In the genomic region with DNA sequence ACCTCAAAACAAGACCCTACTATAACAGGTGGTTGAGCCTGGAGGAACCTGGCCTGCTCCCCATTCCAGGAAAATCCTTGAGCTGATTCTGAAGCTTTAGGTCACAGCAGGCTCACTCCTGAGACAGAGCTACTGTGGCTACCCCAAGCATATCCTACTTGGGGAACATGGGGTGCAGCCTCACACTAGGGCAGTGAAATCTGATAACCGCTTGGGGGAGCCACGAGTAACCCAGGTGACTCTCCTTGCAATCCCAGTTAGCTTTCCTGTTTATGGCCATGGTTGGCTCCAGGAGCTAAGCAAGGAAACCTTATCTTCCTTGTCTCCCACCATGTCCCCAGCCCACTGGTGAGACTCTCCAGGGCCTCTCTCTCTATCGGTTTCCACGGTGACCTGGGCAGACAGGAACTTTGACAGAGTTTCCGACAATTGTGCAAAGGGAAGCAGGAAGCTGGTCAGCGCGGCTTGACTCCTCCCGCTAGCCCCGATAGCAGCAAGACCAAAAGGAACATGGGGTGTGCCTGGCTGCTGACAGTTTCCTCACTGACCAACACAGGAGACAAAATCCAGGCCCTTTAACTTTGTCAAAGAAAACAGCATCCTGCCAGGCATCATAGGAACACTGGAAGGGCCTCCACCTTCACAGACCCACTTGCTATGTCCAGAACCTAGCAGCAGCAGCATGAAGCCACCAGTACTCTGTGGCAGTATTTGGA, we compare ENCODE assay signal across 9 mouse cellular contexts. TPM values are rescaled to one million over a fixed set of nuclear protein-coding genes. Genes with fewer than 3 reads are reported as not detected.
DNase-seq lines count a peak whose midpoint lies in the region; ATAC-seq and TF ChIP-seq lines count a peak whose summit lies in the region.
"Had no signal": no experiment of that assay in that cellular context is flagged by ENCODE, and none has a peak within 500 bp of the region (broad histone marks: within the 10 kb centered on the region; RNA-seq: fewer than 3 reads in every experiment).

No protein-coding gene starts in this region.

- H3K27ac ChIP-seq in testis, adult 2 months (ENCODE audit: control insufficient read depth, insufficient read depth, low read depth, low read length) = peak overlapping the region; percentile 30; the same call in 1 of the 2 replicates
- peak overlapping the region; percentile 81 for H3K27ac ChIP-seq in heart, embryonic 15.5 days
- peak overlapping the region; percentile 82 for H3K27ac ChIP-seq in kidney, postnatal 0 days

- H3K4me3 ChIP-seq in testis, adult 2 months (ENCODE audit: control insufficient read depth, low read depth, low read length) = no peak overlapping the region
- no peak overlapping the region for H3K4me3 ChIP-seq in heart, embryonic 15.5 days
- no peak overlapping the region for H3K4me3 ChIP-seq in kidney, postnatal 0 days (replicated peaks; ENCODE audit: low read depth, low read length)

- H3K9ac ChIP-seq in heart, embryonic 15.5 days = no peak overlapping the region
- no peak overlapping the region for H3K9ac ChIP-seq in kidney, postnatal 0 days (ENCODE audit: low read depth, low read length)

- 26% methylated on average over 9 of the region's 9 CpGs for WGBS in heart, embryonic 15.5 days
- 38% methylated on average over 9 of the region's 9 CpGs for WGBS in kidney, postnatal 0 days

- peak; percentile 75 for ATAC-seq in heart, embryonic 15.5 days (replicated peaks; ENCODE audit: insufficient number of reproducible peaks, insufficient read depth, low FRiP score, low read depth)
- ATAC-seq in kidney, postnatal 0 days (replicated peaks; ENCODE audit: low FRiP score, low read depth) = no peak
- no peak for ATAC-seq in inflammation-experienced regulatory T-cells, adult 6 months
- ATAC-seq in frontal cortex, adult (ENCODE audit: low TSS enrichment) = no peak
- ATAC-seq: Patski had no signal

- H3K9me3 ChIP-seq in heart, embryonic 15.5 days (replicated peaks) = no peaks in the 10 kb centered on the region
- H3K9me3 ChIP-seq in kidney, postnatal 0 days (replicated peaks; ENCODE audit: low read length) = no peaks in the 10 kb centered on the region

- TF ChIP-seq POLR2A in testis, adult 2 months (IDR thresholded peaks at IDR 0.05; ENCODE audit: control insufficient read depth, low read depth, low read length) = no peak

- no peaks in the 10 kb centered on the region for H3K4me1 ChIP-seq in testis, adult 2 months (ENCODE audit: control insufficient read depth, insufficient read depth, low read length)
- H3K4me1 ChIP-seq in heart, embryonic 15.5 days (replicated peaks) = peaks cover 24% of the 10 kb centered on the region
- no peaks in the 10 kb centered on the region for H3K4me1 ChIP-seq in kidney, postnatal 0 days (replicated peaks; ENCODE audit: insufficient read depth, low read length)

- no peak for DNase-seq in testis, postnatal 10 days (ENCODE audit: low spot score)
- DNase-seq in kidney, postnatal 0 days (ENCODE audit: low spot score) = peak; percentile 68
- DNase-seq in lung, postnatal 4 days = peak; percentile 83 to 90
- no peak for DNase-seq in cerebellum, adult 18-20 months

- no peak for TF ChIP-seq CTCF in testis, adult 2 months (IDR thresholded peaks at IDR 0.05; ENCODE audit: control insufficient read depth, insufficient read depth, insufficient replicate concordance, low read depth, low read length)
- TF ChIP-seq CTCF in kidney, postnatal 0 days (IDR thresholded peaks at IDR 0.05; ENCODE audit: low read depth) = peak; percentile 49

- no peaks in the 10 kb centered on the region for H3K27me3 ChIP-seq in testis, adult 2 months (ENCODE audit: control insufficient read depth, insufficient read depth, low read length)
- no peaks in the 10 kb centered on the region for H3K27me3 ChIP-seq in heart, embryonic 15.5 days
- no peaks in the 10 kb centered on the region for H3K27me3 ChIP-seq in kidney, postnatal 0 days (ENCODE audit: insufficient read depth, low read length)
- H3K27me3 ChIP-seq: Patski had no signal

- H3K36me3 ChIP-seq in testis, adult 2 months (ENCODE audit: control insufficient read depth, insufficient read depth, low read length) = no peaks in the 10 kb centered on the region
- peaks cover 56% of the 10 kb centered on the region for H3K36me3 ChIP-seq in heart, embryonic 15.5 days
- peaks cover 89% of the 10 kb centered on the region for H3K36me3 ChIP-seq in kidney, postnatal 0 days (ENCODE audit: insufficient read depth, low read length)

- H3K4me2 ChIP-seq in heart, embryonic 15.5 days = no peak overlapping the region
- no peak overlapping the region for H3K4me2 ChIP-seq in kidney, postnatal 0 days (ENCODE audit: low read length)

RNA-seq across cellular contexts. Expression of a gene that starts 29.9 kb away (rescaled TPM):
- polyA plus RNA-seq in testis, adult 2 months (2012; rRNA removed) = 58.1 and 58.6 TPM in 2 replicates
- 10.5 and 14.5 TPM in 2 replicates for polyA plus RNA-seq in heart, embryonic 15.5 days (2015; fragmentation: Nextera tagmentation; extraction: Ambion mirVana)
- 16.4 and 16.6 TPM in 2 replicates for polyA plus RNA-seq in kidney, postnatal 0 days (2015; fragmentation: Nextera tagmentation; extraction: Ambion mirVana)
- polyA plus RNA-seq in inflammation-experienced regulatory T-cells, adult 6 months (2017; shearing (Covaris generic)) = 10 to 100 TPM; 18.4 to 28.4 (median 24.2) TPM

RNA-seq across cellular contexts. Expression of a gene that starts 41.5 kb away (rescaled TPM):
- polyA plus RNA-seq in testis, adult 2 months (2012; rRNA removed) = 3.0 TPM in 2 replicates
- 10.8 and 24.2 TPM in 2 replicates for polyA plus RNA-seq in heart, embryonic 15.5 days (2015; fragmentation: Nextera tagmentation; extraction: Ambion mirVana)
- 12.1 and 12.9 TPM in 2 replicates for polyA plus RNA-seq in kidney, postnatal 0 days (2015; fragmentation: Nextera tagmentation; extraction: Ambion mirVana)
- polyA plus RNA-seq in inflammation-experienced regulatory T-cells, adult 6 months (2017; shearing (Covaris generic)) = 10 to 100 TPM; 24.9 to 41.2 (median 27.0) TPM

Comparison
In these comparisons a context has a peak if more than half of its experiments do, and no peak if none do; other contexts are left out.
1. H3K27ac ChIP-seq: peak in every context shown above with its lines; median percentile 82 in kidney, postnatal 0 days; 81 in heart, embryonic 15.5 days; 30 in testis, adult 2 months.
2. DNase-seq: peak in kidney, postnatal 0 days (single experiment) and lung, postnatal 4 days (2 of 2); none in testis, postnatal 10 days (single experiment) and cerebellum, adult 18-20 months (0 of 2).